Mouse (Mus musculus) spleen, adult 2 months (tissue): ENCODE results near the gene Fzd4.

Experiments
- CTCF ChIP-seq: fragments of 200-500 bp; IDR thresholded peaks from 2 replicates; pipeline ENCODE4 v1.5.1; 2011; ENCODE audit warnings: mild to moderate bottlenecking, inconsistent platforms; ENCODE audit not compliant: insufficient read depth, insufficient read length, insufficient replicate concordance; ENCODE audit errors: extremely low read depth
- POLR2A ChIP-seq: fragments of 200-500 bp; IDR thresholded peaks from 2 replicates; pipeline ENCODE4 v1.6.1; 2011; ENCODE audit warnings: low read depth, low read length, inconsistent platforms

DNA sequence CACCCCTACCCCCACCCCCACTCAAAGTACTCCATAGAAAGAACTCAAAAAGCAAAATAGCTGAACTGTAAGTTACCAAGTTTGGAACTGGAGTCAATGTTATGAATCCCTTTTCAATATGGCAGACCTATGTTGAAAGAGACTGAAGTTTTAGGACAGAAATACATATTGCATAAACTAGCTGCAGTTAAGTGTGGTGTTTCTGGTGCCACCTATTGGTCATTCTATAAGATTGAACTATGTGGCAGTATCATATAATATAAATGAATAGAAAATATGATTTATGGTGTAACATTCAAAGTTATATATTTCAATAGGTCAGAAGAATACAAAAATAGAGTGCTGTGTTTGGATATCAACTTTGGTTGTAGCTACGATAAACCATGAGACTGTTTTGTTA, 11.3 kb upstream of the Fzd4 start:
- TF ChIP-seq POLR2A (no peak), CTCF (no peak)
